Mouse (Mus musculus) ES-E14 (cell line): ENCODE data around the gene Tbc1d17.

Experiments used
- CHD2 ChIP-seq: IDR thresholded peaks from 2 replicates; pipeline ENCODE4 v1.6.1; 2014; ENCODE audit warnings: mild to moderate bottlenecking, low read depth, low read length, inconsistent platforms
- HCFC1 ChIP-seq: IDR thresholded peaks from 2 replicates; pipeline ENCODE4 v1.6.1; 2012; ENCODE audit warnings: low read length, inconsistent platforms, borderline replicate concordance; ENCODE audit not compliant: insufficient read depth
- MAFK ChIP-seq: IDR thresholded peaks from 2 replicates; pipeline ENCODE4 v1.6.1; 2014; ENCODE audit warnings: mild to moderate bottlenecking, low read depth, low read length, inconsistent platforms; ENCODE audit not compliant: insufficient read depth
- ZC3H11A ChIP-seq: IDR thresholded peaks from 2 replicates; pipeline ENCODE4 v1.6.1; 2012; ENCODE audit warnings: low read depth, mild to moderate bottlenecking, inconsistent platforms, low read length, borderline replicate concordance
- ZNF384 ChIP-seq: IDR thresholded peaks from 2 replicates; pipeline ENCODE4 v1.6.1; 2012; ENCODE audit warnings: low read depth, low read length, inconsistent platforms

- TF ChIP-seq HCFC1 (no peak), MAFK (no peak), CHD2 (no peak), ZC3H11A (no peak), ZNF384 (no peak)
Observed at GRCm38 (mm10) chr7:44816470-44817021, 32.3 kb downstream of the Tbc1d17 start, which contains the start of gene Atf5.
